Mouse (Mus musculus) spleen, postnatal 36 days (tissue): Measurements from ENCODE around the gene Mcmbp.
A peak's percentile ranks its signal among the peaks of the same experiment; 100 is the strongest.

Source experiments
- DNase-seq, 2 experiments: peaks; one replicate each; pipeline ENCODE4 v3.0.0; 2022; ENCODE audit warnings: low spot score in 2 of 2, mixed read lengths in 1 of 2

Mcmbp gene

DNA sequence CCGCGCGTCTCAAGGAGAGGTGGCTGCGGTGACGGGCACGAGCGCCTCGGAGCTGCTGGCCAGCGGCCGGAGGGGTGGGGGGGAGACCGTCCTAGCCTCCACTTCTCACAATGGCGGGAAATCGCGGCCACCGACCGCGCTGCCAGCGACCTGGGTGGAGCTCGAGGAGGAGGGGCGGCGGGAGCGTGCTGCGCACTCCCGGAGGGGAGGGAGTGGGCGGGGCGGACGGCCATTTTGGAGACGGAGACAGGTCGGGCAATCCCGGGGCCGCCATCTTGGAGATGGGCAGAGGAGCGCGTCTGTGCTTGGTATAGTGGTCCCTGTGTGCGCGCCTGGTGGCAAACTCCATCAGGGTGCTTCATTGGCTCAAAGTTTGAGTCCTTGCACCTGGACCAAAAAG, at the start of gene Mcmbp:
Gene Mcmbp (minus strand): TSS at position 162 of the 400 bp plus-strand sequence.
- peak; percentile 96 to 97 for DNase-seq

GRCm38 (mm10) chr7:128790045-128790444, 49.8 kb upstream of the Mcmbp start:
- DNase-seq: no peak

GRCm38 (mm10) chr7:128781846-128782245, 41.6 kb upstream of the Mcmbp start:
- no peak for DNase-seq

- DNase-seq: no peak
These were observed 39.0 kb upstream of the Mcmbp start for GRCm38 (mm10) chr7:128779305-128779704.

- no peak for DNase-seq
These were observed 36.9 kb upstream of the Mcmbp start for GRCm38 (mm10) chr7:128777201-128777600.

- DNase-seq: no peak
These were observed 26.4 kb upstream of the Mcmbp start for GRCm38 (mm10) chr7:128766696-128767095.

DNA sequence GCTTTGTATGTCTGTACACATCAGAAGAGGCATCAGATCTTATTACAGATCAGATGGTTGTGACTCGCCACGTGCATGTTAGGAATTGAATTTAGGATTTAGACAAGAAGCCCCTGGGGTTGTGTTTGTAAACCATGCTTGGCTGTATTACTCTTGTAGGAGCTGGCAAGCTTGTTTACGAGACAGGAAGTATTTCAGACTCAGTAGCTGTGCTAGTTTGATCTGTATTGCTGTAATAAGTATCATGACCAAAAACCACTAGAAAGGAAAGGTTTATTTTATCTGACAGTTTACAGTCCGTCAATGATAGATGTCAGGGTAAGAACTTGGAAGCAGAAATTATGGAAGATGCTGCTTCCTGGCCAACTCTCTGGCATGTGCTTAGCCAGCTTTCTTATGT, 18.7 kb upstream of the Mcmbp start:
- DNase-seq: no peak

DNA sequence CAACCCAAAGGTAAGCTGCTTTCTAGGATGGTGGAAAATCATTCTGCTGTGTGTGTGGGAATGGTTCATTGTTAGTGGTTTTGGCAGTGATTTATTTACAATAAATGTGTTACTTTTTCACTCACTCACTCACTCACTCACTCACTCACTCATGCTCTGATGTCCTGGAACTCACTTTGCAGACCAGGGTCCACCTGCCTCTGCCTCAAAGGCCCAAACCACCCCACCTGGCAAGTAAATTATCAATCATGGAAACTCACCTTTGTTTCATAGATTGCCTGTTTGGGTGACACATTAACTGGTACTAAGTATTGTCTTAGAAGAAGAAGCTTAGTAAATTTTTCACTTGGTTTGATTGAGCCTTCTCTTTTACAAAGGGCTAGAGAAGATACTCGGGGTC, 15.1 kb upstream of the Mcmbp start:
- no peak for DNase-seq

DNA sequence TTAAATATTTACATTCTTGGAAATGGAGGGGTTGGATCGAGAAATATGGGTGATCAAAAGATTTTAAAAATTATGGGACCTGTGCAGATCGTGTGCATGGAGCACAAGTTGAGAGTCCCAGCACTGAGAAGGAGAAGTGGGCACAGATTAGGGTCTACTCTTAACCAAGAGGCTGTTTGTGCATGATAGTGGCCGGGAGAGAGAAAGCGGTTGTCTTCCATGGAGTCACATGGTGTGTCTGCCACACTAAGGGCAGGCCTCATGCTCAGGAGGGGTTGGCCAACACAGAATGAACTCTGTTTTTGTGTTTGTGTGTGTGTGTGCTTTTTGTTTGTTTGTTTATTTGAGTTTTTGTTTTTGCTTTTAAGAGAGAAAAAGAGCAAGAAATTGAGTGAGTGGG, 11.7 kb upstream of the Mcmbp start:
- no peak for DNase-seq

DNA sequence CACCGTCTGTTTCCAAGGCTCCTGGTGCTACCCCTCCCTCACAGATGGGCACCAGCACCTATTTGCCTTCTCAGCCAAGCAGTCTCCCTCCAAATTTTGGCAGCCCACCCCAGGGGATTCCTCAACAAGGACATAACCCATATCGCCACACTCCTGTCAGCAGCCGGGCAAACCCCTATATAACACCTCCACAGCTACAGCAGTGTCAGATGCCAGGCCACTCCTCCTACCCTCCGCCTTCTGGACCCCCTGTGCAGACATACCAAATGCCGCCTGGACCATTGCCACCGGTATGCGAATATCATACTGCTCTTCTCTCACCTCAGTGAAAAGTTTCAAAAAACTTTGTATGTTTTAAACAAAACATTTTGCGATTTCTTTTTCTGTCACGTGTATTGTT, 10.0 kb upstream of the Mcmbp start:
- no peak for DNase-seq

GRCm38 (mm10) chr7:128748758-128749157, 8.5 kb upstream of the Mcmbp start:
- peak; percentile 61 to 72 for DNase-seq

DNA sequence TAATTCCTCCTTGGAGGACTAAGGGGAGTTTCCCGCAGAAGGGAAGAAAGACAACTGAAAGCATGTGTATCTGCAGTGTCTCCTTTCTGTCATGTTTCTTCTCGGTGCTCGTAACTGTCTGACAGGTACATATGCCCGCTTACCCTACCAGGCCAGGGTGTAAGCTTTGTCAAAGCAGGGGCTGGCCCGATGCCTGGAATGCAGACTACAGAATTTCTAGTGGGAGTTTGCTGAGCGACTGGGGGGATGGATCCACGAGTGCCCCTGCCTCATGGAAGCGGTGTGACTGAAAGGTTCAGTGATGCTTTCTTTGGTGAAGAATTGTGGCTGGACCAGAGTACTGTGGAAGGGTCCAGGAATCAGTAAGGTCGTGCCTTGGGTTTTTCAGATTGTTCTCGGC, 5.9 kb upstream of the Mcmbp start:
- no peak for DNase-seq

- peak; percentile 98 for DNase-seq
These were observed 4.6 kb upstream of the Mcmbp start, which contains the start of gene Sec23ip for GRCm38 (mm10) chr7:128744684-128745485. Sec23ip (plus strand) TSS chr7:128744943.

DNA sequence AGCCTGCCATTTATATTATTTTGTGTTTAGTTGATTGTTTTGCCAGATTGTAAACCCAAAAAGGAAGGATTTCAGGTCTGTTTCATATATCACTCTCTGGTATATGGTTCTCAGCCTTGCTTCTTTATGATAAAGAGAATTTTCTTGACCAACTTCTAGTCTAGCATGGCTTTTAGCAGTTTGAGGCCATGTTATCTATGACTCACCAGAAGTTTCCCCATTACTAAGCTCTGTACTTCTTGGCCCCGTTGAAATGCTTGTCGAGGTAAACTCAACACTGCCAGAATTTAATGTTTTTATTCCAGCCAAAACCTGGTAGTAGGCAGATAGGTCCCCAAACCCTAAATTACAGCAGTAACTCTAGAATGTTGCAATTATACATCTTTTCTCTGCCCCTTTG, 3.6 kb upstream of the Mcmbp start:
- no peak for DNase-seq

DNA sequence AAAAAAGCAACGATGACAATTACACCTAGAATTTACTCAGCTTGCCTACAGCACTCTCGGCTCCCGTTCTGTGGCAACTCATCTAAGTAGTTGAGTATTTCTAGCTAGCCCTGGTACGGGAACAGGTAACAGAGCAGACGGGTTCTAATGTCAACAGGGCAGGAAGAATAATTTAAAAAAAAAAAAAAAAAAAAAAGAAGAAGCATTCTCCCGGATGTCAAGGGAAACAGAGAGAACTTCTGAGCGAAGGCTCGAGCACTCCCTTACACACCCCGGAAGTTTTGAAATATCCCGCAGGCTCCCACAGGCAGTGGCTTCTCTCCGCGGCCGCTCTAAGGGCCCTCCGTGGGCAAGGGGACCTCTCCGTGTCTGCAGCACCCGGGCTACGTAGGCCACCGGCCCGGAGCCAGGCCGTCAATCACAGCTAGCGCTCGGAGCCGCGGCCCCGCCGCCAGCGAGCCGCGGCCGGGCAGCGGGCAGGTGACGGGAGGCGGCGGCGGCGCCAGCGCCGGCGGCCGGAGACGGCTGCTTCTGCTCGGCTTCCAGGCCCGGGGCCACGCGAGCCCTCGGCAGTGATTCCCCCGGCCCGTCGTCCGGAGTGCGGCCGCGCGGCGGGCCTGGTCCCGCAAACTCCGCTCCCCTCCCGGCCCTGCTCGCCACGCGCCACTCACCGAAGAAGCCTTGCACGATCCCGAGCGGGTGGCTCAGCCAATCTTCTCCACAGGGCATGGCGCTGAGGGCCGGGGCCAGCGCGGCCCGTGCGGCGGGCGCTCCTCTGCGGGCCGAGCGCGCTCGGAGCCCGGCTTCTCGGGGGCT, 625 bp downstream of the Mcmbp start:
- peak; percentile 65 to 67 for DNase-seq

DNA sequence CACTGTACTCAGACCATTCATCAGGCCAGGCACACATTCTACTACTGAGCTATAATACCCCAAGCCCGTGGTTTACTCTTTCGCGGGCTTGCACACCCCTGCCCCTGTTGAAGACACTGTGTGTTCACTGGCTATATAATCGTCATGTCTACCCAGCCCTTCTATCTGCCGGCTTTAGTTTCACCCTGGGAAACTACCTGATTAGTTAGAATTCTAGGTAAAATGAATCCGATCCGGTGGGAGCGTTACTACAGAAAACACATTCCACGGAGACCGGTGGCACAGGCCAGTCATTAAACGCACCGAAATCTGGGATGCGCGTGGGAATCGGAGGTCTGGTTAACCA, 1.2 kb downstream of the Mcmbp start:
- DNase-seq: no peak

GRCm38 (mm10) chr7:128738041-128738440, 2.3 kb downstream of the Mcmbp start:
- no peak for DNase-seq

DNA sequence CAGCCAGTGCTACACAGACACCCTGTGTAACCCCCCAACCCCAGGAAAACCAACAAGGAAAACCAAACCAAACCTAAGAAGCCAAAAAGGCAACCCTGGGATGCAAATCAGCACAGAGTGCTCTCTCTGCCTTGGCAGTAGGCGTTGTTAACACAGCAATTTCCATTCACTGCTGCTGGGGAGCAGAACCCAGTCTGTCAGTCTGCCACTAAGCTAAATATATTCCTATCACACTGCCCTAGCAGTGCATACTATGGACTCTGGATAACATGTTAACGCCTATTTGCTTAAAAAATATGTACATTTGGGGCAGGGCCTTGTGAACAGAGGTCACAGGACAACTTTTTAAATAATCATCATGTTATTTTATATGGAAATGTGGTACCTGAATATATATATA, 8.7 kb downstream of the Mcmbp start:
- DNase-seq: no peak

- no peak for DNase-seq
These were observed 11.6 kb downstream of the Mcmbp start for GRCm38 (mm10) chr7:128728738-128729137.

DNA sequence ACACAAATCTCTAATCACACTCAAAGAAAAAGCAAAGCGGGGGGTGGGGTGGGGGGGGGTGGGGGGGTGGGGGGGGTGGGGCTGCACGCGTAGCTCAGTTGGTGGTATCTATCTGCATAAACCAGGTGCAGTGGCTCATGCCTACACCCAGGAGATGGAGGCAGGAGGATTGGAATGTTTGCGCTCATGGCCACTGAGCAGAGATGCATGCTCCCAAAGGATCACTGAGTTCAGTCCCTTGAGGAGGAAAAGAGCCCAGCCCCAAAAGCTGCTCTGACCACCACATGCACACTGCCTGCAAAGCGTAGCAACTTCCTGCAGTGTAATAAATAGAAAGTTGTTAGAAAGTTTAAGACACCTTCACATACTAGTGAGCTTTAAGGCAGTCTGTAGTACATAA, 12.6 kb downstream of the Mcmbp start:
- DNase-seq: no peak

DNA sequence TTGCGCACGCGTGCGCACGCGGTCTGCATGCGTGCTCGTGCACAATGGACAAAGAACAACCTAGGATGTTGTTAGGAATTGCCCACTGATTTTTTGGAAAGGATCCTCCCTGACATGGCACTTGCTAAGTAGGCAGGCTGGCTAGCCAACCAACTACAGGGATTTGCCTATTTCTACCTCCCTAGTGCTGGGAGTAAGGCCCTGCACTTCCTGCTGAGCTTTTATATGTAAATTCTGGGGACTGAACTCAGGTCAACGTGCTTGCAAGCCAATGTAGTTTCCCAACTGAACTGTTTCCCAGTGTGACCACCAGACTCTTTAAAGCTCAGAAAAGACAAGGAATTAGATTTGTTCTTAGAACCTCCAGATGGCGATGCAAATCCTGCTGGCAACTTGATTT, 13.3 kb downstream of the Mcmbp start:
- DNase-seq: no peak

DNA sequence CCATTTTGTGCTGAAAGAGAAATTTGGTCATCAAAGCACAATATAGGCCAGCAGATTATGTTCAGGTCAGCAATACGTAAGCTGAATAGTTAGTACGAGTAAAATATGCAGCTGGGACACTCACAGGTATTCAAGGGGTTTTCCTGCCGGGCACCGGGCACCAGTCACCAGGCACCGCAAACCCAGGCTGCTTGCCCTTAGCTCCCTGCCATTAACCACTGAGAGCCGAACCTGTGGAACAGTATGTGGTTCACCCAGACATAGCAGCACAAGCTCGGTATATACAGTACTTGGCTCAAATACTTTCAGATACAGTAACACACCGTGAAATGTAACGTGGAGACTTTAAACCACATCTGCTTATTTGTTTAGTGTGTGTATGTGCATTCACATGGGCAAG, 15.1 kb downstream of the Mcmbp start:
- no peak for DNase-seq

- peak; percentile 66 to 67 for DNase-seq
These were observed 15.5 kb downstream of the Mcmbp start for GRCm38 (mm10) chr7:128724761-128725160.
